Mouse (Mus musculus) liver (tissue): ENCODE results near the gene Wnt3.

Source experiments
- DNase-seq: peaks from one replicate; pipeline ENCODE4 v3.0.0-alpha.2; 2020; ENCODE audit warnings: mixed read lengths

Wnt3 gene

DNA sequence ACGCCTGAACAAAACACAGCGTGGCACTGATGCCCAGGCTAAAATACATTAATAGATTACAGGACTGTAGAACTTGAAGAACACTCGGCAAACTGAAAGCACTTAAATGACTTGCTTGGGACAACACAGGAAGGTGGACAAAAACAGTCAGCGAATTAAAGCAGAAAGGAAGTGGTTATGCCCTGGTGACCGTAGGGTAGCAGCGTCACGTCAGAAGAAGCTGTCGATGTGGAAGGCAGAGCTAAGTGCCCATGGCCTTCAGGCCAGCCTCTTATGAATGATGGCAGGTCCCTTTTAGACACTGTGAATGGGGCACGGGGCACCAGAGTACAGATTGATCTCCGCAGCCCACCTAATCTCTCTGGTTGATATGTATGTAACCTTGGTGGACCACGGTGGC lies 74.3 kb downstream of the Wnt3 start:
- DNase-seq: no peak

GRCm38 (mm10) chr11:103852590-103853283 lies 78.8 kb downstream of the Wnt3 start:
- peak; percentile 43 for DNase-seq

- no peak for DNase-seq
Observed at GRCm38 (mm10) chr11:103853284-103853920, 79.5 kb downstream of the Wnt3 start.

DNA sequence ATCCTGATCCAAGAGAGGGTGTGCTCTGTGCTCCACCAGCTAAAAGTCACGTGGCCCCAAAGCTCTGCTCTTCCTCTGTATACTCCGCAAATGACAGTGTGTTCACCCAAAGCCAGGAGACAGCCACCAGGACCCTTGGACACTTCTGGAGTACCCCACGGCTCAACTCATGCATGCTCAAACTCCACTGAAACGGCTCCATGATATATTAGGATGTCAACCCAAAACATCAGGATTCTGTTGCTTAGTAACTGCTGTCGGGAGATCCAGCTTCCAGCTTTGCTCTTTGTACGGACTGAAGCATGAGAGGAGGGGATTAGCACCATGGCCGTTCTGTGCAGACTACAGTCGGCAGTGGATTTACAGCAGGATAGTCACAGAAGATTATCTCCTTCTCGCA lies 80.3 kb downstream of the Wnt3 start:
- DNase-seq: no peak

DNA sequence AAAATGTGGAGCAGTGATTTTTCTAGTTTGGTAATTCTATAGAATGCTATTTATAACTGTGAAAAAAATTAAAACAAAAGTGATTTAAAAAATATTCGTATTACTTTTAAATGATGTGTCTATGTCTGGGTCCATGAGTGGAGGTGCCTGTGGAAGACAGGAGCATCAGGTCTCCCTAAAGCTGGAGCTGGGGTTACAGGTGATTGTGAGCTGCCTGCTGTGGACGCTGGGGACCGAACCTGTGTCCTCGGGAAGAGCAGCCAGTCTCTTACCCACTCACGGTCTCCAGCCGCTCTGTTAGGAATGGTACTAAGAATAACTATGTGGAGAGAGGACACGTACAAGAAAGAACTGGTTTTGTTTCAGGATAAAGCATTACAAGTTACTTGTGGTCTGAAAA lies 82.7 kb downstream of the Wnt3 start:
- no peak for DNase-seq

DNA sequence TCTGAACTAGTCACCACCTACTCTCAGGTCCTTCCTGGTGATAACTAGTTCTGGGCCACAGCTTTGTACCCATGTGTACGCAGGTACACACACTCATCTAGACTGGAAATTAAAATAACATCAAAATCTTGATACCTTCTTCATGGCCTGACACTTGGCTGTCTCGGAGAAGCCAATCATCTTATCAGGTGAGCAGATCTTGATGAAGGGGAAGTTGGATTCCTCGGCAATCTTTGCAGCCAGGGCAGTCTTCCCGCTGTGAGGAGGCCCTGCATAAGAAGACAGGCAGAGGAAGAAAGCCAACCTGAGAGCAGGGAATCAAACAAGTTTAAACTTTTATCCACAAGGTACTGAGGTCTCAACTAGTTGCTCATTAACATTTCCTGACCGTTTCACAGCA lies 84.8 kb downstream of the Wnt3 start:
- no peak for DNase-seq

- DNase-seq: no peak
Observed at GRCm38 (mm10) chr11:103859933-103860610, 86.1 kb downstream of the Wnt3 start.

DNA sequence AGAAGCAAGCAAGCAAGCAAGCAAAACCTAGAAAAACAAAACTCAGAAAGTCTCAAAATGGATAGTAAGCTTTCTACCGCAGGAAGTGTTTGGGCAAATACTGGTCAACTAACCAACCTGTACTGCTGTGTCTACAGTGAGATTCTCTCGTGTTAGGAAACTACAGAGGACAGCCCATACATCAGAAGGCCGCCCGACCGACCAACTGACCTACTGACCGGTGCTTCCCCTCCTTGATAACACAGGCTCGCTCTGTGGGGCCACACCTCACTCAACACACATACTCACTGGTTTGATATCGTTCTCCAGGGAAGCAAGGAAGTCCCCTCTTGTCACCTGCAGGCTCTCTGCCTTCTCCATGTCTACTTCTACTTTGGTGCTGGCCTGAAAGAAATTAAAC lies 89.0 kb downstream of the Wnt3 start:
- peak; percentile 39 for DNase-seq

GRCm38 (mm10) chr11:103864486-103864885 lies 90.5 kb downstream of the Wnt3 start:
- no peak for DNase-seq

GRCm38 (mm10) chr11:103865346-103865745 lies 91.4 kb downstream of the Wnt3 start:
- DNase-seq: no peak
